Mouse (Mus musculus): ENCODE measurements at regions not wholly inside any gene's neighbourhood (a gene's known extent, or its start where the extent isn't known, plus 50 kb on each side); places are given as distances from the start of the nearest gene placed in this dataset.

DNA sequence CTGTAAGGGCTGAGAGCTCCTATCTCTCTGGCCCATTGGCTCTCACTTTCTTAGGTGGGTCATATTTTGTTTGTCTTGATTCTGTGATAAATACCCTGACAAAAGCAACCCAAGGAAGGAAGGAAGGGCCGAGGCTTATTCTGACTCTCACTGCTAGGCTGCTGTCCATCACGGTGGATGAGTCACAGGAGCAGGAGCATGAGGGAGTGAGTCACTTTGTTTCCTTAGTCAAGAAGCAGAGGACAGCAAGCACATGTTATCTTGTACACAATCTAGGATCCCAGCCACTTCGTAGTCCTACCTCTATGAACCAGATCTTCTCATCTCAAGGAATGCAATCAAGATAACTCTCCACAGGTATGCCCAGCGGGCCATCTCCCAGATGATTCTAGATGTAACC lies 69.9 kb downstream of the Atp6v1g3 start:
- Histone ChIP-seq H3K4me1 (ENCODE audit: control insufficient read depth, insufficient read depth, low read length) (peaks cover 11% of the 10 kb centered on the region), H3K4me3 (ENCODE audit: insufficient read depth, low read length) (no peak overlapping the region), H3K27ac (ENCODE audit: insufficient read depth, low read length) (peak overlapping the region; percentile 12; the same call in 1 of the 2 replicates)
- TF ChIP-seq CTCF (IDR thresholded peaks at IDR 0.05; ENCODE audit: borderline replicate concordance, insufficient read depth, low read length) = no peak
- no peak for TF ChIP-seq POLR2A (IDR thresholded peaks at IDR 0.05; ENCODE audit: low read depth, low read length)

DNA sequence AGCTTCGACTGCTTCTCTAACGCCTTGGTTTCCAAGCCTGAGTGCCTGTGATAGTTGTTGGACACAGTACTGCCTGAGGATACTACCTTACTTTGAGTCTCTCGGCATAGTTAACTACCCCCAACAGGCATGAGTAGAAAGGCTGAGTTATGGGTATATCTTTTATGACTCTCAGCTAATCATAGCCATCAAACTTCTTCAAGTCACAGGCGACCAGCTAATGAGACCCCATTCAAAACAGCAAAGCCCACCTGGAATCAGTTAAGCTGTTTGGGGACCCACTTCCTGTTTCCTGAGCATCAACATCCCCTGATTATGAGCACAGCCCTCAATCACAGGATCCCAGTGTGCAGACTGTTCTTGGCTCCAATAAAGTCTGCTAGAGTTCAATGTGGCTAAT lies 71.4 kb downstream of the Atp6v1g3 start:
- no peak for TF ChIP-seq CTCF (IDR thresholded peaks at IDR 0.05; ENCODE audit: borderline replicate concordance, insufficient read depth, low read length)
- no peak for TF ChIP-seq POLR2A (IDR thresholded peaks at IDR 0.05; ENCODE audit: low read depth, low read length)
- Histone ChIP-seq H3K4me1 (ENCODE audit: control insufficient read depth, insufficient read depth, low read length) (peaks cover 11% of the 10 kb centered on the region), H3K4me3 (ENCODE audit: insufficient read depth, low read length) (no peak overlapping the region), H3K27ac (ENCODE audit: insufficient read depth, low read length) (no peak overlapping the region)

- Histone ChIP-seq H3K27ac (ENCODE audit: insufficient read depth, low read length) (no peak overlapping the region), H3K4me3 (ENCODE audit: insufficient read depth, low read length) (no peak overlapping the region), H3K4me1 (ENCODE audit: control insufficient read depth, insufficient read depth, low read length) (peaks cover 11% of the 10 kb centered on the region)
- TF ChIP-seq POLR2A (IDR thresholded peaks at IDR 0.05; ENCODE audit: low read depth, low read length) (no peak), CTCF (IDR thresholded peaks at IDR 0.05; ENCODE audit: borderline replicate concordance, insufficient read depth, low read length) (no peak)
These were observed 72.5 kb downstream of the Atp6v1g3 start for GRCm38 (mm10) chr1:138345992-138346391.

GRCm38 (mm10) chr1:138346904-138347303 lies 73.4 kb downstream of the Atp6v1g3 start:
- TF ChIP-seq CTCF (IDR thresholded peaks at IDR 0.05; ENCODE audit: borderline replicate concordance, insufficient read depth, low read length) (no peak), POLR2A (IDR thresholded peaks at IDR 0.05; ENCODE audit: low read depth, low read length) (no peak)
- H3K4me3 ChIP-seq (ENCODE audit: insufficient read depth, low read length) = no peak overlapping the region
- peak overlapping the region; percentile 34 for H3K27ac ChIP-seq (ENCODE audit: insufficient read depth, low read length)
- peaks cover 10% of the 10 kb centered on the region for H3K4me1 ChIP-seq (ENCODE audit: control insufficient read depth, insufficient read depth, low read length)

DNA sequence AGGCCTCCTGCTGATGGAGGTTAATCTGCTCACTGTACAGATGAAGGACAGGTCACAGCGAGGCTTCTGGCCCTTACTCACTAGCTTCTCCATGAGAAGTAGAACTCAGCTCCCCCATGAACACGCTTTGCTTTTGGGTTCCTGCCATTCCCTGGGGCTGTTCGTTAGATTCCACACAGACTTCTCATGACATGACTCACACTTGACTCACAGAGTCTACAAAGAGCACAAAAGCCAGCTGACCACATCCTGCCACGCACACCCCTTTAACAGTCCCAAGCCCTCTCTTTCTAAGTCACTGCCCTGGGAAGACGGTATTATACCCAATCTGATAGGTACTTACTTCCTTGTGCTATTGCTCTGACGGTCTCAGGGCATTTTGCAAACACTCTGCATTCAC lies 74.9 kb downstream of the Atp6v1g3 start:
- H3K4me1 ChIP-seq (ENCODE audit: control insufficient read depth, insufficient read depth, low read length) = peaks cover 5% of the 10 kb centered on the region
- no peak for TF ChIP-seq CTCF (IDR thresholded peaks at IDR 0.05; ENCODE audit: borderline replicate concordance, insufficient read depth, low read length)
- TF ChIP-seq POLR2A (IDR thresholded peaks at IDR 0.05; ENCODE audit: low read depth, low read length) = no peak
- peak overlapping the region; percentile 97 for H3K27ac ChIP-seq (ENCODE audit: insufficient read depth, low read length)
- no peak overlapping the region for H3K4me3 ChIP-seq (ENCODE audit: insufficient read depth, low read length)

GRCm38 (mm10) chr1:138349099-138349498 lies 75.6 kb downstream of the Atp6v1g3 start:
- Histone ChIP-seq H3K4me3 (ENCODE audit: insufficient read depth, low read length) (no peak overlapping the region), H3K27ac (ENCODE audit: insufficient read depth, low read length) (peak overlapping the region; percentile 97), H3K4me1 (ENCODE audit: control insufficient read depth, insufficient read depth, low read length) (peaks cover 5% of the 10 kb centered on the region)
- no peak for TF ChIP-seq CTCF (IDR thresholded peaks at IDR 0.05; ENCODE audit: borderline replicate concordance, insufficient read depth, low read length)
- no peak for TF ChIP-seq POLR2A (IDR thresholded peaks at IDR 0.05; ENCODE audit: low read depth, low read length)

- Histone ChIP-seq H3K27ac (ENCODE audit: insufficient read depth, low read length) (peak overlapping the region; percentile 52; the same call in 1 of the 2 replicates), H3K4me1 (ENCODE audit: control insufficient read depth, insufficient read depth, low read length) (no peaks in the 10 kb centered on the region; the same call in 1 of the 2 replicates), H3K4me3 (ENCODE audit: insufficient read depth, low read length) (no peak overlapping the region)
- TF ChIP-seq CTCF (IDR thresholded peaks at IDR 0.05; ENCODE audit: borderline replicate concordance, insufficient read depth, low read length) = no peak
- no peak for TF ChIP-seq POLR2A (IDR thresholded peaks at IDR 0.05; ENCODE audit: low read depth, low read length)
These were observed 82.9 kb downstream of the Atp6v1g3 start for GRCm38 (mm10) chr1:138356407-138356806.

DNA sequence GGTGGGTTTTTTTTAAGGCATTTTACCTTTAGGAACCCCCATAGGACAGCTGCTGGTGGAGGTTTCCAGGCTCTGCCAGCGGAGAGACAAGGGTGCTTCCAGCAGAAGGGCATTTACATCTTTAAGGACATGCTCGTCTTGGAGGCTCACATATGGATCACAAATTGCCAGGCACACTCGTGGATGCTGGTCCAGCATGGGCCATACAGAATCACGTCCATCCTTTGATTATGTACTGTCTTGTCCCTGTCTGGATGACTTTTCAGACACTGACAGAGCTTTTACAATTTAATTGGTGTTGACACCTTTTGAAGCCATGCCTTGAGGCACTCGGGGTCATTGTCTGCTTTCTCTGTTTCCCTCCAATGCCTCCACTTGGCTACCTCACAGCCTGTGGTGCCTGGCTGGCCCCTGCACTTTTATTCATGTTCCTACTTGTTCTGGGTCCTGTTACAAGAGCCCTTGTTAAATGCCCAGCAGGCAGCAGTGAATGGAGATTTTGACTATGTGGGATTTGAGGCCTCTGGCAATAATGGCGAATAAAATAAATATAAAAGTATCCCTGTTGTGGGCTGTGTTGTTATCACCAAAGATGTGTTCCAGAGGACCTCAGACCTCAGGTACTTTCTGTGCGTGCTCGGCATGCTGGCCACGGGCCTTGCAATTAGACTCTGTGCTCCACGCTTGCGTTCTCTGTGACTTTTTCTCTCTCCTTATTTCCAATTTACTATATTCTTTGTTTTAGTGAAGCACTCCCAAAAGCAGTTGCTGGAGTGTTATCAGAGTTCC lies 89.3 kb downstream of the Atp6v1g3 start:
- Histone ChIP-seq H3K4me3 (ENCODE audit: insufficient read depth, low read length) (no peak overlapping the region), H3K4me1 (ENCODE audit: control insufficient read depth, insufficient read depth, low read length) (no peaks in the 10 kb centered on the region), H3K27ac (ENCODE audit: insufficient read depth, low read length) (no peak overlapping the region)
- no peak for TF ChIP-seq CTCF (IDR thresholded peaks at IDR 0.05; ENCODE audit: borderline replicate concordance, insufficient read depth, low read length)
- TF ChIP-seq POLR2A (IDR thresholded peaks at IDR 0.05; ENCODE audit: low read depth, low read length) = no peak

GRCm38 (mm10) chr1:138369953-138370482 lies 96.5 kb downstream of the Atp6v1g3 start:
- peak overlapping the region; percentile 89 for H3K27ac ChIP-seq (ENCODE audit: insufficient read depth, low read length)
- H3K4me1 ChIP-seq (ENCODE audit: control insufficient read depth, insufficient read depth, low read length) = peaks cover 8% of the 10 kb centered on the region
- H3K4me3 ChIP-seq (ENCODE audit: insufficient read depth, low read length) = no peak overlapping the region
- TF ChIP-seq CTCF (IDR thresholded peaks at IDR 0.05; ENCODE audit: borderline replicate concordance, insufficient read depth, low read length) (no peak), POLR2A (IDR thresholded peaks at IDR 0.05; ENCODE audit: low read depth, low read length) (no peak)

GRCm38 (mm10) chr1:138371474-138371873 lies 97.9 kb downstream of the Atp6v1g3 start:
- H3K4me1 ChIP-seq (ENCODE audit: control insufficient read depth, insufficient read depth, low read length) = peaks cover 8% of the 10 kb centered on the region
- no peak for TF ChIP-seq POLR2A (IDR thresholded peaks at IDR 0.05; ENCODE audit: low read depth, low read length)
- TF ChIP-seq CTCF (IDR thresholded peaks at IDR 0.05; ENCODE audit: borderline replicate concordance, insufficient read depth, low read length) = no peak
- H3K27ac ChIP-seq (ENCODE audit: insufficient read depth, low read length) = no peak overlapping the region
- H3K4me3 ChIP-seq (ENCODE audit: insufficient read depth, low read length) = no peak overlapping the region
